Mouse (Mus musculus) ZHBTc4 (cell line): Measurements from ENCODE around the gene Gzmk.

Source experiments
- DNase-seq: peaks from one replicate; pipeline ENCODE4 v3.0.0-alpha.2; 2011; ENCODE audit warnings: low read depth, low spot score

Gene Gzmk

DNA sequence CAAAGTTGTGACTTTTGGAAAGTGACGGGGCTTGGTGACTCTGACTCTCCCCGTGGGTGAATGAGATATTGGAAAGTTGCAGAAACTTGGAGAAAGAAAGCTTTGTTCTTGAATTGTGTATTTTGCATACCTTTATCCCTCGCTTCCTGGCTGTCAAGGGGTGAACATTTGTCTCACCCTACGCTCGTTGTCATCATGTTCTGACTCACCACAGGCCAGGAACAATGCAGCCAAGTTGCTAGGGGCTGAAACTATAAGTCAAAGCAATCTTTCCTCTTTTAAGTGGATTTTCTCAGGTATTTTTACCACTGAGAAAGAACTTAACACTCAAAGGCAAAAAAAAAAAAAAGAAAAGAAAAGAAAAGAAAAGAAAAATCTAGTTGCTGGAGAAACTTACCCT is 22.6 kb downstream of the Gzmk start:
- no peak for DNase-seq

GRCm38 (mm10) chr13:113202184-113202583 is 23.5 kb downstream of the Gzmk start:
- no peak for DNase-seq

DNA sequence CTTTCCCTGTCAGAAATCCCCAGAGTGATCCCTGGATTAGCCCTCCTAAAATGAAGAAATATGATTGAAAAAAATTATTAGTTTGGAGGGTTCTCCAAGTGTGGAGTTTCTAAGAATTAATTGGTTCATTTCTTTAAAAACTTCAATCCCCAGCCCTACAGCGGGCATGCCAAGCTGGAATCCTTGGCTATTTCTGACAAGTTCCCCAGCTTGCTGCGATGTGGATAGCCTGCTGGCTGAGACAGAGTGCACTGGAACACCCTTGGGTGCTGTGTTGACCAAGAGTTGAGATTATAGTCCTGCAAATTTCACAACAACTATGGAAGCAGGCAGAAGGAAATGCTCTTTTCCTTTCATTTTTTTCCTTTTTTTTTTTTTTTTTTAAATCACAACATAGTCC is 24.1 kb downstream of the Gzmk start:
- DNase-seq: no peak

DNA sequence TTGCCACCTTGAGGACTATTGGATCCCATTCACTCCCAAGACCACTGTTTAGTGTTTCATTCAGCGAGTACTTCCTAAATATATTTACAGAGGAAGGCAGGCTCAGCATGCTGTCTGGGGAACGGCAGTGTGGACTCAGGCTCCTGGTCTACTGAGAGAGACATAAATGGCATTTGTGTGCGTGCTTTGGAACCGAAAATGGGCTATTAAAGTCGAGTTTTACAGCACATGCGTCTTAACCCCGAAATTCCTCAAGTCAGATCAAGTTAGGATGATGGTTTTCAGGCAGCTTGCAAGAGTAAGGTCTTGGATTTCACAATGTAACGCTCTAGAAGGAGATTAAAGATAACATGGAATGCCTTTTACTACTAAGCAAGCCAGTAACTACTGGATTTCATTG is 25.0 kb downstream of the Gzmk start:
- DNase-seq: no peak

DNA sequence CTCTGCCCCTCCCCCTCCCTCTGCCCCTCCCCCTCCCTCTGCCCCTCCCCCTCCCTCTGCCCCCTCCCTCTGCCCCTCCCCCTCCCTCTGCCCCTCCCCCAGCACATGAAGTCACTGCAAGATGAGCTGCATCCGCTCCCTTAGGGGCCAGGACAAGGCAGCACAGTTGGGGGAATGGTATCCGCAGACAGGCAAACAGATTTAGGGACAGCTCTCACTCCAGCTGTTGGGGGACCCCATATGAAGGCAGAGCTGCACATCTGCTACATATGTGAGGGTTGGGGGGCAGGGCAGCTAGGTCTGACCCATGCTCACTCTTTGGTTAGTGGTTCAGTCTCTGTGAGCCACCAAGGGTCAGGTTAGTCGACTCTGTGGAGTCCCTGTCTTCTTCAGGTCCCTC is 26.4 kb downstream of the Gzmk start:
- DNase-seq: no peak

DNA sequence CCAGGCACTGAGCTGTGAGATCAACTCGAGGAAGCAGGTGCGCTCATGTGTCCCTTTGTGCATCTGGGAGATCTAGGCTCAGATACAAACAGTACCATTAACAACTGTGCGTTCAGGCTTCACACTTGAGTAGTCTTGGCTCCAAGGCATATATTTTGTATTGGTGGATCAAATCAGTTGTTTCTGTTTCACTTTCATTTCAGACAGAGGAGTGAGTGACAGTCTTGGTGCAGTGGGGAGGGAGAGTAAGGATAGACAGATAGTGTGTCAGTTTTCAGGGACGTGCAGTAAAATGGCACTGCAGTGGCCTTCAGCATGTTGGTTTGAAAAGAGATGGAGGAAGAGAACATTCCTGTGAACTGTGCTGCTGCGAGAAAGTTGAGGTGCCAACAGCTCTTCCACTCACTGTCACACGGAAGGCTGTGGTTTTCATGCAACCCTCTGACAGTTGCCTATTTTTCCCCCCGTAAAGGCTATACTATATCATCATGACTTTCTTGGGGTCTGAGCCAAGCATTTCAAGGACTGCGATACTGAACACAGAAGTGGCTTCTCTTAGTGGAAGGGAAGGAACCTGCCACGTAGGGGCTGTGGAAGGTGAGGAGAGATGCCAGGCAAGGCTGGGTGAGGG is 27.7 kb downstream of the Gzmk start:
- DNase-seq: no peak

DNA sequence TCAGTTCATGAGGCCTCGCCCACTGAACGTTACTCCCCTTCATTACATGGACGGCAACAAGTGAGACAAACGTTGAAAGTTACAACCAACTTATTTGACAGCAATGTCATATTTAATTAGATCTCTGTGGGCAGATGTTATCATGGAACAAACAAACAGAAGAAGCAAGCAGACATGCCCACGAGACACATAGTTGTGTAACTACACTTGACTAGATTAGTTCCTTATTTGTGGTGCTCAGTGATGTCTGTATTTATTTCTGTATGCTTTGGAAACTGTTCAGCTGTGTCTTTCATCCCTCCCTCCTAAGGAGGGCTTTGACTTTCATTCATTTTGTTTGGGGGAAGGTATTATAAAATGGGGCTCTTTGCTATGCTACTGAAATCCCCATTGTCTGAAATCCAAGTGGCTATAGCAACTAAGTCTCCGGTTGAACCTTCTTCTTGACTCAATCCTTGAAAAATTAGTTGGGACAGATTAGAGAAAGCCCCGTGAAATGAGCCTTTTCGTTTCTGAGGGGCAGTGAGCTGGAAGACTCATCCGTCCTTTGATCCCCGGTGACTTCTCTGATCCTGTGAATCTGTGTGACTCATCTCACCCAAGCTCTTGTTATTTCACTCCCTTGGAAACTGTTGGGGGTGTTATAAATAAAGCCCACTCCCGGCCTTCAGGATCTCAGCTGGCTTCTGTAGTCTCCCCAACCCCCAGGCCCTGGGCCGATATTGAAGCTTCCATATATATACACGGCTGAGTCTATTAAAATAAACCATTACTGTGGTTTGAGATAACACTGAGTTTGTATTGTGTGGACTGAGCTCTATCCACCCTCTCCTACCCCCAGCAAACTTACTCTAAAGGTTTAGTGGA is 28.7 kb downstream of the Gzmk start:
- DNase-seq: no peak

DNA sequence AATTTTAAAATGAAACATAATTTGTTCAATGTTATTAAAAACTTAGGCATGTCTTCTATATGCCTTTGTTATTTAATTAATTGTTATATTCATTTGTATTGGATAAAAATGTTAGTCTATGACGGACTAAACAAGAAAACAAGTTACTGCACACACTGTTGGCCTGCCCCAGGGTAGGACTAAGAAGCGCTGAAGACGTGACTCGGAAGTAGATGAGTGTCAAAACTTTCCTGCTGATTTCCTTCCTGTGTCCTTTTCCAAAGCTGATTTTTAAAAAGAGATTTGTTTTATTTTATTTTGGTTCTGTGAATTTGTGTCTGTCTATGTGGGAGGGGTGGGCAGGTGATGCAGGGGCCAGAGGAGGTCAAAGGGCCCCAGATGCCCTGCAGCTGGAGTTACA is 42.0 kb downstream of the Gzmk start:
- no peak for DNase-seq

- no peak for DNase-seq
Measured at GRCm38 (mm10) chr13:113183310-113183709, 42.4 kb downstream of the Gzmk start.

DNA sequence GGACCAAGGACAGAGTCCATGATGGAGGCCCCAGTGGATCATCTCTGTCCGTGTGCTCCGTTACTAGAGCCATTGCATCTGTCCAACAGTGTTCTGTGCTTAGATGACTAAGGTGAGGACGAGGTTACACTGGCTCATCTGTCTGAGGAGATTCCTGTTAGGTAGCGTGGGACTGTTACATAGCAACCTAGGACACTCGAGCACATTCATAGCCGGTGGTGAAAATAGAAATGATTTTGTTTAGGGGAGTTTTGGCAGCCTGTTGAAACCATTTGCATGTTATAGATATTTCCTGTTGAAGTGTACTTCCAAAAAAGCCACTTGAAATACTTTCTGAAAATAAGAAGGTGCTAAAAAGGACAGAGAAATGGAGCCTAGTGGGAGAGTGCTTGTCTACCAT is 51.5 kb downstream of the Gzmk start:
- DNase-seq: no peak

DNA sequence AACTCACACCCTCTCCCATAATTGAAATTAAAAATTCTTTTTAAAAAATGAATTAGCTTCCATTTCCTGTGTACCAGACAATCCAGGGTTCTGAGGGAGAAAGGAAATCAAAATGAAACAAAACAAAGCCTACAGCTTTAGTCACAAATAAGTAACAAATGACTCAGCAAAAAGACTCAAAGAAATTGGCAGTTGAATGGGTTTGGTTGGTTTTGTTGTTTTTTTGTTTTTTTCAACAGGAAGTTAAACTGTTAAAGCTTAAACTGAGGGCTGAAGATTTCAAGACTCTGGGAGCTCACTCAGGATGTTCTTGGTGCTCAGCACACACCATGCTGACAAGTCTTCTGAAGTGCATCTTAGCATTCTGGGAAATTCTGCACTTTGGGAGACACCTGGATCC is 55.5 kb downstream of the Gzmk start:
- DNase-seq: no peak

DNA sequence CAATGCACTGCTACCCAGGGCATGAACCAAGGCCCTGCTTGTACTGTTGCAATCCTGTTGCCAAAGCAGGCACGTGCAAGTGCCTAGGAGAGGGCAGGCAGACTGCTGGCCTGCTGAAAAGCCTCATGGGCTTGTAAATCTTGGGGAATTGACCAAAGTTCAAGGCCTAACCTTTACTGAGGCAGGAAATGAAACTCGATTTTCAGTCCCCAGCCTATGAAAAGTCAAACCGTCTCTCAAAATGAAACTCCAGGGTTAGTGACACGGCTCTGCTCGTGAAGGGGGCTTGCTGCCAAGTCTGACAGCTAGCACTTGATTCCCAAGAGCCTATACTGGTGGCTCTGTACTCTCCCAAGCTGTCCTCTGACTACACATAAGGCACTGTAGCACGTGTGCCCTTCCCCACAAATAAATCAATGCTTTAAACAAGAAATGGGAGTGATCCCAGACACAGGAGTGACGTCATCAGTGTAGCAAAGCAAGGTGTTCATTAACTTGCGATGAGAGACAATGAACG is 57.6 kb downstream of the Gzmk start:
- DNase-seq: no peak

GRCm38 (mm10) chr13:113164252-113165005 is 61.3 kb downstream of the Gzmk start:
- DNase-seq: no peak

GRCm38 (mm10) chr13:113151556-113151955 is 74.2 kb downstream of the Gzmk start:
- DNase-seq: peak; percentile 57

GRCm38 (mm10) chr13:113139597-113139996 is 86.1 kb downstream of the Gzmk start:
- no peak for DNase-seq

DNA sequence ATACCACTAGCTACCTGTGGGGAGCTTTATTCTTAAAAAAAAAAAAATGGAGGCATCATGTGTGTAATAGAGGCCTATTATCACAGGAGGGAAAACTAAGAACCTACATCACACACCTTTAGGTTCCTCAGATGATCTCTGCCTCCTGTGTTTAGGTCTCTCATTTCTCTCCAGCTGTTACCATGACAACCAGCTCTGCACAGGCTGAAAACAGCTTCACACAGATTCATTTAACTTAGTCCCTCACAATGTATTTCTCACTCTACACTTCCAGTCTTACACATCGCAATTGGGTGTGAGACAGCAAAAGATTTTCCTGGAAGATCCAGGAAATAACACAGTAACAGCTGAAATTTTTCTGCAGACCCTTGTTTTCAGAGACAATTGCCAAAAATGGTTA is 95.7 kb downstream of the Gzmk start:
- DNase-seq: no peak
